Mouse (Mus musculus): ENCODE results near the gene Lor. TPM values are rescaled to one million over a fixed set of nuclear protein-coding genes. Genes with fewer than 3 reads are reported as not detected.

Gene Lor
- polyA plus RNA-seq, 1 experiment = not detected

DNA sequence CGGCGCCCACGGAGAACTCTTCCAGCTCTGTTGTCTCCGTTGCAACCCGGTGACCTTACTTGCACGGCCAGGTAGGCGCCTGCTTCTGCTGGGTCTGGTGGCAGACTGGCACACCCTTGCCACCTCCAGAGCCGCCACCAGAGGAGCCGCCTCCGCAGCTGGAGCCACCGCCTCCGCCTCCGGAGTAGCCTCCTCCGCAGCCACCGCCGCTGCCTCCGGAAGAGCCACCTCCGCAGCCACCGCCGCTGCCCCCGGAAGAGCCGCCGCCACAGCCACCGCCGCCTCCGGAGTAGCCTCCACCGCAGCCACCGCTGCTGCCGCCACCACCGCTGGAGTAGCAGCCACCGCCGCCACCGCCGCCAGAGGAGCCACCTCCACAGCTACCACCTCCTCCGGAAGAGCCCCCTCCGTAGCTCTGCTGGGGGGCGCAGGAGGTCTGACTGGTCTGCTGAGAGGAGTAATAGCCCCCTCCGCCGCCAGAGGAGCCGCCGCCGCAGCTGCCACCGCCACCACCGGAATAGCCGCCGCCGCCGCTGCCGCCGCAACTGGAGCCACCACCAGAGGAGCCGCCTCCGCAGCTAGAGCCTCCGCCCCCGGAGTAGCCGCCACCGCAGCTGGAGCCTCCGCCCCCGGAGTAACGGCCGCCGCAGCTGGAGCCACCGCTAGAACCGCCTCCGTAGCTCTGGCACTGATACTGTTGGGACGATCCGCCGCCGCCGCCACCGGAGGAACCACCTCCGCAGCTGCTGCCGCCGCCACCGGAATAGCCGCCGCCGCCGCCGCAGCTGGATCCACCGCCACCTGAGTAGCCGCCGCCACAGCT is 2.3 kb downstream of the Lor start:
- Histone ChIP-seq H3K4me3 (replicated peaks; ENCODE audit: control insufficient read depth, low read depth, low read length) (no peak overlapping the region), H3K27ac (ENCODE audit: control insufficient read depth, insufficient read depth, low read depth, low read length, poor library complexity) (no peak overlapping the region), H3K4me1 (ENCODE audit: control insufficient read depth, insufficient read depth, low read length) (no peaks in the 10 kb centered on the region)
- TF ChIP-seq CTCF (IDR thresholded peaks at IDR 0.05; ENCODE audit: control insufficient read depth, insufficient read depth, low read length) (no peak), POLR2A (IDR thresholded peaks at IDR 0.05; ENCODE audit: borderline replicate concordance, control insufficient read depth, low read depth, low read length) (no peak)
- under 1% methylated on average over 81 of the region's 82 CpGs for WGBS

DNA sequence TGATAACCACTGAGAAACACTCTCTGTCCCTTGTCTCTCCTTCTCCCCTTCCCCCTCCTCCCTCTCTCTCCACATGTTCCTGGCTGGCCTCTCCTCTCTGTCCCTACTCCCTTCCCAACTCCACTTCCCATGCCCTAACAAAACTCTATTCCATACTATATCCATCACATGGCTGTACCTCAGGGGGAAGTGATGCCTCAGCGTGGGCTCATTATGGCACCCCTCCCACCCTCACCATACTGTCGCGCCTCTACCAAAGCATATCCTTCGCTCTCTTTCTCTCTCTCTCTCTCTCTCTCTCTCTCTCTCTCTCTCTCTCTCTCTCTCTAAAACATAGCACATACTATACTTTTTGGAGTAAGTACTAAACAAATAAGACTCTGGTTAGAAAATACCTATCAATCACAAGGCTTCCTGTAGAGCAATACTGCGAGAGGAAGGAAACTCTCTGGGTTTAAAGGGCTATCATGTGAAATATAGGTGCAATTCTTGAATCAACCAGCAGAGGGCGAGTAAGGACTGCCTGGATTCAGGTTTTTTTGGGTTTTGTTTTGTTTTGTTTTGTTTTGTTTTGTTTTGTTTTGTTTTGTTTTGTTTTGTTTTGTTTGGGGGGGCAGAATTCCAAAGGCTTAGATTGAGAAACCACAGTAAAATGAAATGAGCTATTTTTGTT is 32.4 kb downstream of the Lor start:
- TF ChIP-seq CTCF (IDR thresholded peaks at IDR 0.05; ENCODE audit: control insufficient read depth, insufficient read depth, low read length) = no peak
- no peak for TF ChIP-seq POLR2A (IDR thresholded peaks at IDR 0.05; ENCODE audit: borderline replicate concordance, control insufficient read depth, low read depth, low read length)
- 36% methylated on average over 6 of the region's 6 CpGs for WGBS
- no peaks in the 10 kb centered on the region for H3K4me1 ChIP-seq (ENCODE audit: control insufficient read depth, insufficient read depth, low read length)
- H3K4me3 ChIP-seq (replicated peaks; ENCODE audit: control insufficient read depth, low read depth, low read length) = no peak overlapping the region
- H3K27ac ChIP-seq (ENCODE audit: control insufficient read depth, insufficient read depth, low read depth, low read length, poor library complexity) = no peak overlapping the region

DNA sequence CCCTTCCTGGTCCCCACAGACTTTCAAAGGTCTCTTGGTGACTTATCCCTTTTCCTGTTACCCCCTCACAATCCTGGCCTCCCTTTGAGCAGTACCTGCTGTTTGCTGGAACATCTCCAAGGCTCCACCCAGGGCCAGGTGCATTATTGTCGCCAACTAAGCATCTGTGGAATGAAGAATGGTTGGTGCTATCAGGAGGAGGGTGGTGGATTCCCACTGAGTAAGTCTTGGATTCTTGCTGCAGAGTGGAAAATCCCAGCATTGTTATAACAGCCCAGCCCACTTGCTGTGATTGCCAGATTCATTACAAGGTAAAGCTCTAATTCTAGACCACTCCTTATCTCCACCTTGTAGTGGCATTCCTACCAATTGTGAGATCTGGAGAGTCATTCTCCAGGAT is 49.0 kb downstream of the Lor start:
- no peak for TF ChIP-seq POLR2A (IDR thresholded peaks at IDR 0.05; ENCODE audit: borderline replicate concordance, control insufficient read depth, low read depth, low read length)
- no peak for TF ChIP-seq CTCF (IDR thresholded peaks at IDR 0.05; ENCODE audit: control insufficient read depth, insufficient read depth, low read length)
- Histone ChIP-seq H3K4me1 (ENCODE audit: control insufficient read depth, insufficient read depth, low read length) (no peaks in the 10 kb centered on the region), H3K4me3 (replicated peaks; ENCODE audit: control insufficient read depth, low read depth, low read length) (no peak overlapping the region), H3K27ac (ENCODE audit: control insufficient read depth, insufficient read depth, low read depth, low read length, poor library complexity) (no peak overlapping the region)
- 64% methylated on average over 1 of the region's 1 CpGs for WGBS

GRCm38 (mm10) chr3:92033203-92033602 is 49.7 kb downstream of the Lor start:
- no peaks in the 10 kb centered on the region for H3K4me1 ChIP-seq (ENCODE audit: control insufficient read depth, insufficient read depth, low read length)
- WGBS = 39% methylated on average over 2 of the region's 2 CpGs
- H3K4me3 ChIP-seq (replicated peaks; ENCODE audit: control insufficient read depth, low read depth, low read length) = no peak overlapping the region
- H3K27ac ChIP-seq (ENCODE audit: control insufficient read depth, insufficient read depth, low read depth, low read length, poor library complexity) = no peak overlapping the region
- TF ChIP-seq POLR2A (IDR thresholded peaks at IDR 0.05; ENCODE audit: borderline replicate concordance, control insufficient read depth, low read depth, low read length) (no peak), CTCF (IDR thresholded peaks at IDR 0.05; ENCODE audit: control insufficient read depth, insufficient read depth, low read length) (no peak)

Other genes with a start within 250 kb of the Lor start
- gene Pglyrp3, start 68.6 kb downstream of the Lor start, polyA plus RNA-seq (2011; ENCODE audit: insufficient read depth, insufficient read length, low replicate concordance, missing spikeins) = not detected in 2 replicates
- not detected in 2 replicates for gene Prr9, start 40.8 kb upstream of the Lor start, polyA plus RNA-seq (2011; ENCODE audit: insufficient read depth, insufficient read length, low replicate concordance, missing spikeins)
- not detected in 2 replicates for gene Lelp1, start 59.6 kb upstream of the Lor start, polyA plus RNA-seq (2011; ENCODE audit: insufficient read depth, insufficient read length, low replicate concordance, missing spikeins)
- gene Sprr2a1, start 132.7 kb upstream of the Lor start, polyA plus RNA-seq (2011; ENCODE audit: insufficient read depth, insufficient read length, low replicate concordance, missing spikeins) = not detected in 2 replicates
- not detected in 2 replicates for gene Sprr2a2, start 132.8 kb upstream of the Lor start, polyA plus RNA-seq (2011; ENCODE audit: insufficient read depth, insufficient read length, low replicate concordance, missing spikeins)
- not detected in 2 replicates for gene Sprr2a3, start 202.3 kb upstream of the Lor start, polyA plus RNA-seq (2011; ENCODE audit: insufficient read depth, insufficient read length, low replicate concordance, missing spikeins)
- not detected in 2 replicates for gene Sprr2b, start 233.5 kb upstream of the Lor start, polyA plus RNA-seq (2011; ENCODE audit: insufficient read depth, insufficient read length, low replicate concordance, missing spikeins)